13 mouse cellular contexts compared by ENCODE assay signal in the genomic region with DNA sequence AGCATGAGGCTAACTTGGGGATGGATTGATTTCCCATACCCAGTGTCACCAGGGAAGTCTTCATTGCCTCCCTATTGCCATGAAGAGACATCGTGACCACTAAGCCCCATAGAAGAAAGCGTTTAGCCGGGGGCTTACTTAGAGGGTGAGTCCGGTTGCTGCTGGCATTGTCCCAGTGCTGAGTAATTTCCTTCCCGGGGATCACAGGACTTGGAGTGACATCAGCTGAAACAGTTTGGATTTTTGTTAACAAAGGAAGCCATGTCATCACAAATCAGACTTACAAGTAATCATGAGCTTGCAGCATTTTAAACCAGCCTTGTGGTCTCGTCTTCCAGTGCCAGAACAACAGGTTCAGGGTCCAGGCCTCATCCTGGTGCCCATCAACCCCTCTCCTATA. TPM values are rescaled to one million over a fixed set of nuclear protein-coding genes. Genes with fewer than 3 reads are reported as not detected.
DNase-seq lines count a peak whose midpoint lies in the region; ATAC-seq lines count a peak whose summit lies in the region.
"Had no signal": no experiment of that assay in that cellular context is flagged by ENCODE, and none has a peak within 500 bp of the region (broad histone marks: within the 10 kb centered on the region; RNA-seq: fewer than 3 reads in every experiment).

No protein-coding gene starts in this region.

- H3K27ac ChIP-seq in lung, embryonic 16.5 days (ENCODE audit: low read length) = no peak overlapping the region
- H3K27ac ChIP-seq: heart, embryonic 13.5 days; left cerebral cortex, adult 2 months; liver, embryonic 13.5 days had no signal

- H3K9ac ChIP-seq in lung, embryonic 16.5 days (ENCODE audit: low read length) = no peak overlapping the region
- H3K9ac ChIP-seq: heart, embryonic 13.5 days; liver, embryonic 13.5 days had no signal

- peak; percentile 51 for DNase-seq in gastrocnemius, postnatal 14 days
- DNase-seq in gastrocnemius, postnatal 10 days = no peak
- peak; percentile 44 for DNase-seq in MN1 (ENCODE audit: low spot score)
- DNase-seq in heart, postnatal 4 days = peak; percentile 68
- DNase-seq in spleen, postnatal 4 days (ENCODE audit: low spot score in 2 of 2) = no peak
- DNase-seq in urinary bladder, postnatal 36 days (ENCODE audit: low spot score in 2 of 2) = no peak
- DNase-seq in embryo, embryonic 9.5 days (ENCODE audit: extremely low spot score) = no peak
- DNase-seq: liver, embryonic 13.5 days; thymus, postnatal 25 days had no signal

- no peak overlapping the region for H3K4me3 ChIP-seq in lung, embryonic 16.5 days (ENCODE audit: low read length)
- H3K4me3 ChIP-seq: heart, embryonic 13.5 days; left cerebral cortex, adult 2 months; liver, embryonic 13.5 days had no signal

- no peaks in the 10 kb centered on the region for H3K9me3 ChIP-seq in lung, embryonic 16.5 days (ENCODE audit: control insufficient read depth, low read length)
- H3K9me3 ChIP-seq: heart, embryonic 13.5 days; liver, embryonic 13.5 days had no signal

- 38% methylated on average over 6 of the region's 6 CpGs for WGBS in lung, embryonic 16.5 days

- H3K4me2 ChIP-seq in lung, embryonic 16.5 days (ENCODE audit: low read depth, low read length) = no peak overlapping the region
- H3K4me2 ChIP-seq: heart, embryonic 13.5 days; liver, embryonic 13.5 days had no signal

- H3K36me3 ChIP-seq in lung, embryonic 16.5 days (ENCODE audit: control insufficient read depth, insufficient read depth, low read length) = no peaks in the 10 kb centered on the region
- H3K36me3 ChIP-seq: heart, embryonic 13.5 days had no signal

- peaks cover 16% of the 10 kb centered on the region for H3K4me1 ChIP-seq in lung, embryonic 16.5 days (replicated peaks; ENCODE audit: control insufficient read depth, insufficient read depth, low read length)

- ATAC-seq in lung, embryonic 16.5 days (ENCODE audit: low read depth) = peak; percentile 56; the same call in 1 of the 2 replicates
- ATAC-seq: intestine, embryonic 16.5 days had no signal

- H3K27me3 ChIP-seq in lung, embryonic 16.5 days (ENCODE audit: control insufficient read depth, insufficient read depth, low read depth, low read length) = no peaks in the 10 kb centered on the region
- H3K27me3 ChIP-seq: heart, embryonic 13.5 days; liver, embryonic 13.5 days had no signal

- intact Hi-C loops in gastrocnemius, postnatal 14 days (cut with DNase I; ENCODE audit: low total_unique reads) = no loop called here

RNA-seq across cellular contexts. Expression of a gene that starts 19.3 kb away (rescaled TPM):
- 1 to 10 TPM; 6.6 to 7.7 TPM for total RNA-seq in gastrocnemius, postnatal 14 days (2021)
- 1 to 10 TPM; 4.8 to 7.2 TPM for total RNA-seq in gastrocnemius, postnatal 10 days (2021)
- total RNA-seq in heart, postnatal 4 days (2021) = 10 to 100 TPM; 23.8 to 30.3 TPM
- polyA plus RNA-seq in lung, embryonic 16.5 days (2015; fragmentation: Nextera tagmentation; extraction: Ambion mirVana) = 2.7 and 3.0 TPM in 2 replicates

RNA-seq across cellular contexts. Expression of a gene that starts 56.9 kb away (rescaled TPM):
- total RNA-seq in gastrocnemius, postnatal 14 days (2021) = 10 to 100 TPM; 12.7 to 13.7 TPM
- total RNA-seq in gastrocnemius, postnatal 10 days (2021) = 10 to 100 TPM; 14.6 to 17.6 TPM
- total RNA-seq in heart, postnatal 4 days (2021) = 10 to 100 TPM; 51.9 to 57.6 TPM
- polyA plus RNA-seq in lung, embryonic 16.5 days (2015; fragmentation: Nextera tagmentation; extraction: Ambion mirVana) = 37.5 and 37.7 TPM in 2 replicates

Comparison
In these comparisons a context has a peak if more than half of its experiments do, and no peak if none do; other contexts are left out.
1. DNase-seq: peak in gastrocnemius, postnatal 14 days (single experiment), MN1 (single experiment) and heart, postnatal 4 days (single experiment); none in gastrocnemius, postnatal 10 days (single experiment), spleen, postnatal 4 days (0 of 2), urinary bladder, postnatal 36 days (0 of 2) and embryo, embryonic 9.5 days (single experiment).